Mouse (Mus musculus): ENCODE data around the gene Tmem233. TPM values are rescaled to one million over a fixed set of nuclear protein-coding genes. Genes with fewer than 3 reads are reported as not detected.
A peak's percentile ranks its signal among the peaks of the same experiment; 100 is the strongest.

Gene Tmem233
- polyA plus RNA-seq, 1 experiment from 2014 or later, result not detected

DNA sequence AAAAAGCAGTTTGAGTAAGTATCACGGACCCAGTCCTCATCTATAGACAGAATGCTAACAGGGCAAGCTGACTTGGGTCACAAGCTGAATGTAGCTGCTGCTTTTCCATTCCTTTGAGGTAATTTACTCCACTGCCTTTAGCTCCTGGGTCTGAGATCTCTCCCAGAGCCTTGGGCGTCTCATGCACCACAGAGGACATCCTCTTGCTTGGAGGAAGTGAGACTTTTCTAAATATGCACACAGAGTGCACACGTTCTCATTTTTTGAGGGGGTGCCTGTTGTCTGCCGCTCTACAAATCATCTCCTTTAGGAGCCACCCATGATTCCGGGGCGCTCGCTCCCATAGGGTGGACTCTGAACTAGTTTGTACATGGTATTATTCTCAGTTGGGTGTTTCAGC, 70.5 kb downstream of the Tmem233 start:
- DNase-seq (ENCODE audit: low spot score) (no peak), ATAC-seq (replicated peaks; ENCODE audit: low FRiP score, low read depth) (no peak)
- H3K36me3 ChIP-seq (ENCODE audit: insufficient read depth, low read length), result peaks cover 38% of the 10 kb centered on the region
- no peak overlapping the region for H3K4me2 ChIP-seq (ENCODE audit: low read length)
- H3K27ac ChIP-seq, result no peak overlapping the region
- no peaks in the 10 kb centered on the region for H3K27me3 ChIP-seq (ENCODE audit: insufficient read depth, low read length)
- no peaks in the 10 kb centered on the region for H3K9me3 ChIP-seq (replicated peaks; ENCODE audit: low read length)
- no peak for TF ChIP-seq CTCF (IDR thresholded peaks at IDR 0.05; ENCODE audit: low read depth)
- H3K9ac ChIP-seq (ENCODE audit: low read depth, low read length), result no peak overlapping the region
- no peak overlapping the region for H3K4me3 ChIP-seq (replicated peaks; ENCODE audit: low read depth, low read length)
- WGBS, result 88% methylated on average over 7 of the region's 7 CpGs
- H3K4me1 ChIP-seq (replicated peaks; ENCODE audit: insufficient read depth, low read length), result peaks cover 7% of the 10 kb centered on the region; the same call in 1 of the 2 replicates

DNA sequence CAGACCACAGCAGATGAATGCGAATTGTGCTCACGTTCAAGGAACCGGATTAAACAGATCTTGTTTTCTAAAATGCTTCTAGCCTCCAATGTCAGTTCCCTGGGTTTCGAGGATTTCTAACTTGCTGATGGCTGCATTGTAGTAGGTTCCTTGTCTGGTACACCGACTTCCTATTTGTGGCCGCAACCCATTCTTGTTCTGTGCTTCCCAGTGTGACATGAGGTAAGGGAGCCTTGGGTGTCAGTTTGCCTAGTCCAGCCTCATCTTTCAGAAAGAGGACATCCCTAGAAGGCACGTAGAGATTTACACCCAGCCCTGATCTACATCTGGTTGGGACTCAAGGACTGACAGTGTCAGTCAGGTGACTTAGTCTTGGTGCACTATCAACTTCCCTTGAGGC, 71.3 kb downstream of the Tmem233 start:
- Histone ChIP-seq H3K4me3 (replicated peaks; ENCODE audit: low read depth, low read length) (no peak overlapping the region), H3K9ac (ENCODE audit: low read depth, low read length) (no peak overlapping the region), H3K4me1 (replicated peaks; ENCODE audit: insufficient read depth, low read length) (peaks cover 11% of the 10 kb centered on the region; the same call in 1 of the 2 replicates), H3K36me3 (ENCODE audit: insufficient read depth, low read length) (peaks cover 30% of the 10 kb centered on the region), H3K27me3 (ENCODE audit: insufficient read depth, low read length) (no peaks in the 10 kb centered on the region), H3K27ac (no peak overlapping the region), H3K4me2 (ENCODE audit: low read length) (no peak overlapping the region), H3K9me3 (replicated peaks; ENCODE audit: low read length) (no peaks in the 10 kb centered on the region)
- DNase-seq (ENCODE audit: low spot score) (no peak), ATAC-seq (replicated peaks; ENCODE audit: low FRiP score, low read depth) (no peak)
- no peak for TF ChIP-seq CTCF (IDR thresholded peaks at IDR 0.05; ENCODE audit: low read depth)
- 89% methylated on average over 7 of the region's 7 CpGs for WGBS

DNA sequence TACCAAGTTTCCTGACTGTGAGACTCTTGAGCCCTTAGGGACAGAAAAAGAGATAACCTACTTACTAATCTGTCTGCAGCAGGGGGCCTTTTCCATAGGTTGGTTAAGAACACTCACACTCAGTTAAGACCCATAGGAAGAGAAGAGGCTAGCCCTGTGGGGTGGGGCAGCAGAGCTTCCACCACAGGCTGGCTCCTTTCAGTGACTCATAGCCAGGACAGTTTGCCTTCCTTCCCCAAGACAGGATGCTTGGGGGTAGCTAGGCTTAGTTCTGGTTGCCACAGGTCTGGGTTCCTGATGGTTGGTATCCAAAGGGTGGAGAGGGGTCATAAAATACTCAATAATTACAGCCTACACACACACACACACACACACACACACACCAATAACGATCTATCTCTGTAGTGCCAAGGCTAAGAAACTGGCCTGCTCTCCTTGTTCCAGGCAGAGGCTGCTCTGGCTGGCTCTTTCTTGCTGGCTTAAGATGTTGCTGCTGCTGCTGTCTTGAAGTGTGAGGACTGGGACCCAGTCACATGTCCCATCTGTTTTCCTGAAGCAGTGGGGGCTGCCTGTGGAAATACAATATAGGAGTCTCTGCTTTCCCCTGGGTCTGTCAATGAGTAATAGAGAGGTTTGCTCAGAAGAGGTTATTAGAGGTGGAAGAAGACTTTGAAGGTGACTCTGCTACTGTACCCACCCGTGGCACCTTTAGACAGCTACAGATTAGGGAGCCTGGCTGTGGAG, 73.0 kb downstream of the Tmem233 start:
- peaks cover 15% of the 10 kb centered on the region for H3K36me3 ChIP-seq (ENCODE audit: insufficient read depth, low read length)
- TF ChIP-seq CTCF (IDR thresholded peaks at IDR 0.05; ENCODE audit: low read depth), result no peak
- ATAC-seq (replicated peaks; ENCODE audit: low FRiP score, low read depth) (peak; percentile 70), DNase-seq (ENCODE audit: low spot score) (peak; percentile 51)
- H3K27me3 ChIP-seq (ENCODE audit: insufficient read depth, low read length), result no peaks in the 10 kb centered on the region
- peaks cover 11% of the 10 kb centered on the region; the same call in 1 of the 2 replicates for H3K4me1 ChIP-seq (replicated peaks; ENCODE audit: insufficient read depth, low read length)
- 0 out of 2 replicates have a peak overlapping the region, but pooled peaks have one; percentile 1 for H3K4me2 ChIP-seq (ENCODE audit: low read length)
- H3K9me3 ChIP-seq (replicated peaks; ENCODE audit: low read length), result no peaks in the 10 kb centered on the region
- H3K27ac ChIP-seq, result peak overlapping the region; percentile 86
- no peak overlapping the region for H3K4me3 ChIP-seq (replicated peaks; ENCODE audit: low read depth, low read length)
- no peak overlapping the region for H3K9ac ChIP-seq (ENCODE audit: low read depth, low read length)
- 43% methylated on average over 2 of the region's 2 CpGs for WGBS

DNA sequence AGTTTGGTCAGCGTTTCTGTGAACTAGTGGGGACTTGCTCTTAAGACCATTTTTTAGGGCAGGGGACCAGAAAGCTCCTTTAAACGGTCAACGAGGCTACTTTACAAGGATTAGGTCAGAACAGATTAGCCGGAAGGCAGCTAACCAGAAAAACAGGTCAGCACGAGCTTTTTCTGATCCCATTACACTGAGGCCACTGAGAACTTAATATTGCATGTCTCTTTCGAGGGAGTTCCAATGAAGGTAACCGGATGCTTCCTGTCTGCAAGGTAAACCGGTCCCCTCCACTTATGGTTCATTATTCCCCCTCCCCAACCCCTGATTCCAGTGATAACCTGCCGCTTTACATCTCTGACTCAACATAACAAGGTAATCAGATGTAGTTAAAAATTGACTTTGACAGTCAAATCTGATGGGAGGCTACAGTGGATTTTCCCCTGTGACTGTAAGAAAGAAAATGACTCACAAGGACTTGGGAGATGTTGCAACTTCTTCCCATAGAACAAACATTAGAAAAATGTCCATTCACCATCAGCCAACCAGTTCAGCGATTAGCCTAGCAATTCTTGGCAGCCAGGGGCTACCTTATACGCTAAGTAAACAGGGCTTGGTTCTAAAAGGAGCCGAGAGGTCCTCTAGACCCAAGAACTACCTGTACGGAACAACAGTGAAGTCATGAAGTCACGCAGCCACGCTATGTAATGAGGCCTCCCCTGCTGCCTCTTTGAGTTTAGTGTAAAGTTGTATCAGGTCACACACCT, 73.8 kb downstream of the Tmem233 start:
- Histone ChIP-seq H3K4me2 (ENCODE audit: low read length) (0 out of 2 replicates have a peak overlapping the region, but pooled peaks have one; percentile 1), H3K27ac (peak overlapping the region; percentile 86), H3K9me3 (replicated peaks; ENCODE audit: low read length) (no peaks in the 10 kb centered on the region), H3K27me3 (ENCODE audit: insufficient read depth, low read length) (no peaks in the 10 kb centered on the region), H3K36me3 (ENCODE audit: insufficient read depth, low read length) (peaks cover 7% of the 10 kb centered on the region), H3K9ac (ENCODE audit: low read depth, low read length) (no peak overlapping the region), H3K4me1 (replicated peaks; ENCODE audit: insufficient read depth, low read length) (peaks cover 11% of the 10 kb centered on the region; the same call in 1 of the 2 replicates), H3K4me3 (replicated peaks; ENCODE audit: low read depth, low read length) (no peak overlapping the region)
- TF ChIP-seq CTCF (IDR thresholded peaks at IDR 0.05; ENCODE audit: low read depth), result no peak
- 42% methylated on average over 15 of the region's 15 CpGs for WGBS
- peak; percentile 34; the same call in 1 of the 2 replicates for ATAC-seq (replicated peaks; ENCODE audit: low FRiP score, low read depth)
- DNase-seq (ENCODE audit: low spot score), result peak; percentile 59

DNA sequence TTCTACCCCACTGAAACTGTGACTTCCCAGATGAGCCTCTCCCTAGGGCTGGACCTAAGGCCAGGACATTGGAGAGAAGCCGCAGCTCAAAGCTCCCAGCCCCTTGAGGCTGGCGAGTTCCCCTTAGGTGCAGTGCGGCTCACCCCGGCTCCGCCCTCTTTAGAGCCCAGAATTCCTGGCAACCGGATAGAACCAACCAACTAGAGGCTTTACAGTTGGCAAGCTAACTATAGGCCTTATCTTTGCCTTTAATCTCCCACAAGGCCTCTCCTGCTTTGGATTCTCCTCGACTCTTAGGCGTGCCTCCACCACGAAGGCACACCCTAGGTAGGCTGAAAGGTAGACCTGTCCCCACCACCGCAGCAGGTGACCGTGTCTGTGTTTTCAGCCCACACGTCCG, 75.3 kb downstream of the Tmem233 start:
- DNase-seq (ENCODE audit: low spot score), result no peak
- H3K9me3 ChIP-seq (replicated peaks; ENCODE audit: low read length), result no peaks in the 10 kb centered on the region
- peaks cover 11% of the 10 kb centered on the region; the same call in 1 of the 2 replicates for H3K4me1 ChIP-seq (replicated peaks; ENCODE audit: insufficient read depth, low read length)
- H3K4me3 ChIP-seq (replicated peaks; ENCODE audit: low read depth, low read length), result no peak overlapping the region
- no peaks in the 10 kb centered on the region for H3K27me3 ChIP-seq (ENCODE audit: insufficient read depth, low read length)
- 72% methylated on average over 13 of the region's 13 CpGs for WGBS
- H3K27ac ChIP-seq, result peak overlapping the region; percentile 66
- H3K9ac ChIP-seq (ENCODE audit: low read depth, low read length), result no peak overlapping the region
- H3K36me3 ChIP-seq (ENCODE audit: insufficient read depth, low read length), result no peaks in the 10 kb centered on the region
- no peak overlapping the region for H3K4me2 ChIP-seq (ENCODE audit: low read length)
- ATAC-seq (replicated peaks; ENCODE audit: low FRiP score, low read depth), result no peak
- no peak for TF ChIP-seq CTCF (IDR thresholded peaks at IDR 0.05; ENCODE audit: low read depth)

DNA sequence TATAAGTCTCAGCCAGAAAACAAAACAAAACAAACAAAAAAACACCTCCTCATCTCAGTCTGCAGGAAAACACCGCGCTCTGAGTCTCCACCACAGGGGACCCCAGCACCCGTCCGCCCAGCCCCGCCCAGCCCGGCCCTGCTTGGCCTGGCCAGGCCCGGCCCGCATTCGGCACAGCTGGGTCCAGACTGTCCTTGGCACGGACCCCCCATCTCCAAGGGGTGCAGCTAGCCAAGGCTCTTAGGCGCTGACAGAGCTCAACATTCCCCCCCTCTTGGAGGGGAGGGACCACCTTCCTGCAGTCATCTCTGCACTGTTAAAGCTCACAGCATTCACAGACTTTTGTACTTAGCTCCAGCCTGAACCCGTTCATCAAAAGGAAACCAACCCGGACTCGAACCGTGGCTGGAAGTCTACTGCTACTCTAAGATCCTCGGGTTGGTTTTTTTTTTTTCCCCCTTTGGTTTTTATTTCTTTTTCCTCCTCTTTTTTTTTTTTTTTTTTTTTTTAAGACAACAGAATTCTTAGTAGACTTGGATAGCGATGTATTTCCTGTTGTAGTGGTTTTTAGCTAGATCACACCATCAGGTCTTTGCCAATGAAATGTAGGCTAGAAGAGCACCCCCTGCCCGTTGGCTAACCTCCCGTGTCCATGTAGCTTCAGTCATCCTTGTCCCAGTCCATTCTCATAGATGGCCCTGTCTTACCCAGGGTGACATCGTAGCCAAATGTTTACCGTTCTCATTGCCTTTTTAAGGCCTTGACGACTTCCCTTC, 76.5 kb downstream of the Tmem233 start:
- H3K9me3 ChIP-seq (replicated peaks; ENCODE audit: low read length), result no peaks in the 10 kb centered on the region
- no peak overlapping the region for H3K4me2 ChIP-seq (ENCODE audit: low read length)
- no peak overlapping the region for H3K4me3 ChIP-seq (replicated peaks; ENCODE audit: low read depth, low read length)
- H3K27ac ChIP-seq, result peak overlapping the region; percentile 66
- ATAC-seq (replicated peaks; ENCODE audit: low FRiP score, low read depth), result no peak
- no peak for TF ChIP-seq CTCF (IDR thresholded peaks at IDR 0.05; ENCODE audit: low read depth)
- H3K27me3 ChIP-seq (ENCODE audit: insufficient read depth, low read length), result no peaks in the 10 kb centered on the region
- H3K4me1 ChIP-seq (replicated peaks; ENCODE audit: insufficient read depth, low read length), result peaks cover 11% of the 10 kb centered on the region; the same call in 1 of the 2 replicates
- no peak for DNase-seq (ENCODE audit: low spot score)
- H3K9ac ChIP-seq (ENCODE audit: low read depth, low read length), result no peak overlapping the region
- 65% methylated on average over 22 of the region's 22 CpGs for WGBS
- H3K36me3 ChIP-seq (ENCODE audit: insufficient read depth, low read length), result no peaks in the 10 kb centered on the region
